Mouse (Mus musculus): ENCODE results near the gene Olfr718-ps1. TPM values are rescaled to one million over a fixed set of nuclear protein-coding genes. Genes with fewer than 3 reads are reported as not detected.

Olfr718-ps1 gene
- polyA plus RNA-seq, 1 experiment from 2014 or later, result not detected

DNA sequence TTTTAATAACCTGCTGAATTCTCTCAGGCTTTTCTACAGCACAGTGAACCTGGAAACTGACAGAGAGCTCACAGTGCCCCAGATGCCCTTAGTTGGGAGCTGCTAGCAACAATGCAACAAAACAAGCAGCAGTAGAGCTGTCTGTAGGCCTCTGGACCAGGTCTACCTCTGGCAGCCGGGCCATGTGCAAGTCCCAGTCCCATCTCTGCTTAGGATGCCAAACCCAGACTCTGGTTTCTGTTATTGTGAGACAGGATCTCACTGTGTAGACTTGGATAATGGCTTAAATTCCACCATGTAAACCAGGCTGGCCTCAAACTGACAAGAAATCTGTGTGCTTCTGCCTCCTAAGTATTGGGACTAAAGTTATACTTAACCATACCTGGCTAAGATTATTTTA lies 45.8 kb downstream of the Olfr718-ps1 start:
- no peaks in the 10 kb centered on the region for H3K4me1 ChIP-seq (ENCODE audit: control insufficient read depth, insufficient read depth, low read length)
- no peaks in the 10 kb centered on the region for H3K36me3 ChIP-seq (replicated peaks; ENCODE audit: control insufficient read depth, insufficient read depth, low read depth, low read length)
- DNase-seq (ENCODE audit: low spot score), result no peak
- no peak overlapping the region for H3K4me2 ChIP-seq (ENCODE audit: low read depth, low read length)
- no peak overlapping the region for H3K9ac ChIP-seq (replicated peaks; ENCODE audit: low read length)
- H3K4me3 ChIP-seq (ENCODE audit: low read depth, low read length), result no peak overlapping the region
- ATAC-seq (replicated peaks; ENCODE audit: insufficient number of reproducible peaks, low FRiP score, low TSS enrichment, low read depth), result no peak
- WGBS, result 88% methylated on average over 1 of the region's 1 CpGs
- no peak overlapping the region for H3K27ac ChIP-seq (replicated peaks; ENCODE audit: low read depth, low read length)
- no peaks in the 10 kb centered on the region for H3K9me3 ChIP-seq (replicated peaks; ENCODE audit: control insufficient read depth, low read length)
- no peaks in the 10 kb centered on the region for H3K27me3 ChIP-seq (ENCODE audit: control insufficient read depth, insufficient read depth, low read length)

DNA sequence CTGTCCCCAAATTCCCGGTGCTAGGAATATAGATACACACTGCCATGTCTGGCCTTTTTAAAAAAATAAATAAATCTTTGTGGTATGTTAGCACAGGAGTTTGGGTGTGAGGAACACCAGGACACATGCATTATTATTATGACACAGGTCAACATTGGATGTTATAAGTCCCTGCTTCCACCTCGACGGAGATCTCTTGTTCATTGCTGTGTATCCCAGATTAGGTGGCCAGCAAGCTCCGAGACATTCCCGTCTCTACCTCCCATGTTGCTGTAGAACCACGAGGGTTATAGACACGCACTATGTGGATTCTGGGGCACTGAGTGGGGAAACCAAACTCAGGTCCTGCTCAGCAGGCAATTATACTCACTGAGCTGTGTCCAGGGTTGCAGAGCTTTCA lies 52.1 kb downstream of the Olfr718-ps1 start:
- no peak overlapping the region for H3K4me3 ChIP-seq (ENCODE audit: low read depth, low read length)
- DNase-seq (ENCODE audit: low spot score), result no peak
- H3K27me3 ChIP-seq (ENCODE audit: control insufficient read depth, insufficient read depth, low read length), result no peaks in the 10 kb centered on the region
- H3K4me2 ChIP-seq (ENCODE audit: low read depth, low read length), result no peak overlapping the region
- H3K9me3 ChIP-seq (replicated peaks; ENCODE audit: control insufficient read depth, low read length), result no peaks in the 10 kb centered on the region
- ATAC-seq (replicated peaks; ENCODE audit: insufficient number of reproducible peaks, low FRiP score, low TSS enrichment, low read depth), result no peak
- H3K27ac ChIP-seq (replicated peaks; ENCODE audit: low read depth, low read length), result no peak overlapping the region
- H3K9ac ChIP-seq (replicated peaks; ENCODE audit: low read length), result no peak overlapping the region
- WGBS, result 88% methylated on average over 7 of the region's 7 CpGs
- no peaks in the 10 kb centered on the region; the same call in 1 of the 2 replicates for H3K36me3 ChIP-seq (replicated peaks; ENCODE audit: control insufficient read depth, insufficient read depth, low read depth, low read length)
- H3K4me1 ChIP-seq (ENCODE audit: control insufficient read depth, insufficient read depth, low read length), result no peaks in the 10 kb centered on the region

DNA sequence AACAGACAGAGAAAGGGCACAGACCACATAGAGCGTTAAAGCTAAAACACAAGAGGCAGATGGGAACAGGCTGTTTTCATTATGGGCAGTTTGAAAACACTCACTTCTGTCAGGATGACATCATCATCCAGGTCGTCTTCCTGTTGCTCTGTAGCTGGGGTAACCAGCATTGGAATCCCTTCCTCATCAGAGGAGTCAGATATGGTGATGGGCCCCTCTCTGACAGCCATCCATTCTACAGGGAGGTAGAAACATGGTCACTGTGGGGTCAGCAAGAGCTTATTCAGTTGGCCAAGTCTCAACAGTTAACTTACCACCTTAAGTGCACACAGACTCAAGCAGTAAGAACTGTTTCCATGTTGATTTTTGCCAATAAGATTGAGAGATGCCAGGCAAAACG lies 54.5 kb downstream of the Olfr718-ps1 start:
- peak; percentile 15 for DNase-seq (ENCODE audit: low spot score)
- Histone ChIP-seq H3K27ac (replicated peaks; ENCODE audit: low read depth, low read length) (no peak overlapping the region), H3K9me3 (replicated peaks; ENCODE audit: control insufficient read depth, low read length) (no peaks in the 10 kb centered on the region), H3K4me1 (ENCODE audit: control insufficient read depth, insufficient read depth, low read length) (no peaks in the 10 kb centered on the region), H3K4me2 (ENCODE audit: low read depth, low read length) (no peak overlapping the region), H3K4me3 (ENCODE audit: low read depth, low read length) (no peak overlapping the region), H3K36me3 (replicated peaks; ENCODE audit: control insufficient read depth, insufficient read depth, low read depth, low read length) (no peaks in the 10 kb centered on the region; the same call in 1 of the 2 replicates), H3K27me3 (ENCODE audit: control insufficient read depth, insufficient read depth, low read length) (no peaks in the 10 kb centered on the region), H3K9ac (replicated peaks; ENCODE audit: low read length) (no peak overlapping the region)
- no peak for ATAC-seq (replicated peaks; ENCODE audit: insufficient number of reproducible peaks, low FRiP score, low TSS enrichment, low read depth)
- 59% methylated on average over 3 of the region's 3 CpGs for WGBS

DNA sequence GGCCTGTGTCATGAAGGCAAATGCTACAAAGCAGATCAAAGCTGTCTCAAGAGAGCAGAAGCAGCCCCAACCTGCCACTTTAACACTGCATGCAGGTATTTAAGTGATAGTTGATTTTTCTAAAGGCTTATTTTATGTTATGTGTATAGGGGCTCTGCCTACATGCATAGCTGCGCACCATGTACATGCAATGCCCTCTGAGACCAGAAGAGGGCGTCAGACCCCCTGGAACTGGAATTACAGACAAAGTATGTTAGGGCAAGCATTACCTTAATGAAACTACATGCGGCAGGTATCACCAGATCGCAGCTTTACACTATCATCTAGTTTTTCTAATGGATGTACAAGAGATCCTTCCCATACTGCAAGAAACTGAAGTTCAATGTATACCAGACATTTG lies 62.5 kb downstream of the Olfr718-ps1 start:
- H3K27ac ChIP-seq (replicated peaks; ENCODE audit: low read depth, low read length), result no peak overlapping the region
- H3K36me3 ChIP-seq (replicated peaks; ENCODE audit: control insufficient read depth, insufficient read depth, low read depth, low read length), result peaks cover 2% of the 10 kb centered on the region

More for the DNA sequence above, 62.5 kb downstream of the Olfr718-ps1 start:
- Histone ChIP-seq H3K9ac (replicated peaks; ENCODE audit: low read length) (no peak overlapping the region), H3K27me3 (ENCODE audit: control insufficient read depth, insufficient read depth, low read length) (no peaks in the 10 kb centered on the region), H3K4me2 (ENCODE audit: low read depth, low read length) (no peak overlapping the region), H3K4me3 (ENCODE audit: low read depth, low read length) (no peak overlapping the region), H3K9me3 (replicated peaks; ENCODE audit: control insufficient read depth, low read length) (no peaks in the 10 kb centered on the region), H3K4me1 (ENCODE audit: control insufficient read depth, insufficient read depth, low read length) (no peaks in the 10 kb centered on the region)
- no peak for ATAC-seq (replicated peaks; ENCODE audit: insufficient number of reproducible peaks, low FRiP score, low TSS enrichment, low read depth)
- DNase-seq (ENCODE audit: low spot score), result peak; percentile 42
- WGBS, result 68% methylated on average over 4 of the region's 4 CpGs

Small RNA genes lying within 50 kb of the gene (microRNA-seq; reads per million reads assigned to microRNA genes)
- not detected for gene Gm44405 (ENCODE audit: borderline number of aligned reads)

Other genes starting within 250 kb of the Olfr718-ps1 start
- gene Actb, start 240.8 kb downstream of the Olfr718-ps1 start, polyA plus RNA-seq (2014; fragmentation: Nextera tagmentation; extraction: Ambion mirVana), result 16,388 and 16,949 TPM in 2 replicates
- 520 and 537 TPM in 2 replicates for gene Fscn1, start 187.2 kb downstream of the Olfr718-ps1 start, polyA plus RNA-seq (2014; fragmentation: Nextera tagmentation; extraction: Ambion mirVana)
- 34.4 and 35.6 TPM in 2 replicates for gene Rnf216, start 34.6 kb downstream of the Olfr718-ps1 start, polyA plus RNA-seq (2014; fragmentation: Nextera tagmentation; extraction: Ambion mirVana)
- 9.7 and 12.0 TPM in 2 replicates for gene Rbak, start 33.2 kb upstream of the Olfr718-ps1 start, polyA plus RNA-seq (2014; fragmentation: Nextera tagmentation; extraction: Ambion mirVana)
- not detected in 2 replicates for gene Spdye4b, start 33.4 kb upstream of the Olfr718-ps1 start, polyA plus RNA-seq (2014; fragmentation: Nextera tagmentation; extraction: Ambion mirVana)
- gene Spdye4a, start 79.3 kb upstream of the Olfr718-ps1 start, polyA plus RNA-seq (2014; fragmentation: Nextera tagmentation; extraction: Ambion mirVana), result not detected in 2 replicates
- gene Zfp12, start 87.6 kb upstream of the Olfr718-ps1 start, polyA plus RNA-seq (2014; fragmentation: Nextera tagmentation; extraction: Ambion mirVana), result 20.6 and 21.4 TPM in 2 replicates
- 2.1 and 2.2 TPM in 2 replicates for gene Zfp316, start 122.4 kb upstream of the Olfr718-ps1 start, polyA plus RNA-seq (2014; fragmentation: Nextera tagmentation; extraction: Ambion mirVana)
- gene Zfp853, start 146.0 kb upstream of the Olfr718-ps1 start, polyA plus RNA-seq (2014; fragmentation: Nextera tagmentation; extraction: Ambion mirVana), result not detected in 2 replicates
- 35.5 and 41.1 TPM in 2 replicates for gene E130309D02Rik, start 167.8 kb upstream of the Olfr718-ps1 start, polyA plus RNA-seq (2014; fragmentation: Nextera tagmentation; extraction: Ambion mirVana)
- gene Zdhhc4, start 181.7 kb upstream of the Olfr718-ps1 start, polyA plus RNA-seq (2014; fragmentation: Nextera tagmentation; extraction: Ambion mirVana), result 76.3 and 77.3 TPM in 2 replicates
- gene Grid2ip, start 209.8 kb upstream of the Olfr718-ps1 start, polyA plus RNA-seq (2014; fragmentation: Nextera tagmentation; extraction: Ambion mirVana), result 0.36 and 0.59 TPM in 2 replicates